Comparison of ENCODE assay signal across 25 mouse cellular contexts in the genomic region with DNA sequence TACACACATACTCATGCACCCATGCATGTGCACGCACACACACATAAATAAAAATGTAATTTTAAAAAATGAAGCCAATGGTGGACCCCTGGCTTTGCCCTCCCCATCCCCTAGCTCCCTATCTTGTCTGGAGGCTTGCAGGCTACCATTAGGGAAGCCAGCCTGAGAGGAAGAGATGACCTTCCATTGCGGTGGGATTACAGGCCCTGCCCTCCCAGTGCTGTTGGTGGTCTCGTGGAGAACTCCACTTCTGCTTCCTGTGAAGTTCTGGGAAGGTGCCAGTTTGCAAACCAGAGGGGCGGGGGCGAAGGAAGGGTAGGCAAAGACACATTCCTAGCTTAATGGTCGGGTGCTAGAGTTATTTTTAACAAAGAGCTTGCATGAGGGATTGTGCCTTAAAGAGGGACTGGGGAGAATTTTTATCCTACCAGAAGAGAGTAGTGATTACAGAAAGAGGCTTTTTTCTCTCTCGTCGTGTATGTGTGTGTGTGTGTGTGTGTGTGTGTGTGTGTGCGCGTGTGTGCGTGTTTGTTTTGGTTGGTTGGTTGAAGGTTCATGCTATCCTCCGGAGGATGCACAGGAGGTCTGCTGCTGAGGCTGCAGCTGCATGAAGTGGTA. TPM values are rescaled to one million over a fixed set of nuclear protein-coding genes. Genes with fewer than 3 reads are reported as not detected.
DNase-seq lines count a peak whose midpoint lies in the region; ATAC-seq lines count a peak whose summit lies in the region.
"Had no signal": no experiment of that assay in that cellular context is flagged by ENCODE, and none has a peak within 500 bp of the region (broad histone marks: within the 10 kb centered on the region; RNA-seq: fewer than 3 reads in every experiment).

No protein-coding gene starts in this region.

- peaks cover 18% of the 10 kb centered on the region for H3K4me1 ChIP-seq in heart, embryonic 16.5 days (ENCODE audit: control insufficient read depth, insufficient read depth, low read length)
- H3K4me1 ChIP-seq in embryonic facial prominence, embryonic 15.5 days = peaks cover 6% of the 10 kb centered on the region; the same call in 1 of the 2 replicates
- no peaks in the 10 kb centered on the region for H3K4me1 ChIP-seq in midbrain, embryonic 11.5 days (ENCODE audit: control insufficient read depth, insufficient read depth, low read length)
- H3K4me1 ChIP-seq: liver, embryonic 13.5 days had no signal

- ATAC-seq in heart, embryonic 16.5 days (replicated peaks; ENCODE audit: extremely low read depth, insufficient read depth, low FRiP score) = peak; percentile 67
- 0 out of 2 replicates have a peak, but pooled peaks have one; percentile 21 for ATAC-seq in embryonic facial prominence, embryonic 15.5 days (ENCODE audit: insufficient number of reproducible peaks, low FRiP score, low TSS enrichment, low read depth)
- ATAC-seq in midbrain, embryonic 11.5 days (ENCODE audit: low FRiP score) = no peak
- ATAC-seq: activated CD4-positive, CD25-positive, alpha-beta regulatory T cell, adult 4 months; CD4-positive, CD25-positive, alpha-beta regulatory T cell, adult 4 months; forebrain, postnatal 0 days; hindbrain, embryonic 16.5 days; midbrain, embryonic 16.5 days; Patski had no signal

- peak overlapping the region; percentile 63 for H3K27ac ChIP-seq in heart, embryonic 16.5 days (ENCODE audit: low read length)
- no peak overlapping the region for H3K27ac ChIP-seq in embryonic facial prominence, embryonic 15.5 days (replicated peaks)
- H3K27ac ChIP-seq in midbrain, embryonic 11.5 days (ENCODE audit: low read depth, low read length) = no peak overlapping the region
- H3K27ac ChIP-seq: forebrain, embryonic 10.5 days; gastrocnemius, adult 2 months; limb, embryonic 13.5 days; liver, embryonic 13.5 days; lung, embryonic 15.5 days; neural tube, embryonic 15.5 days had no signal

- peak; percentile 36 to 69 for DNase-seq in frontal cortex, adult 2 months (ENCODE audit: extremely low spot score in 1 of 2, low spot score in 1 of 2)
- no peak for DNase-seq in frontal cortex, postnatal 14 days (ENCODE audit: low spot score in 2 of 2)
- no peak for DNase-seq in heart, postnatal 4 days
- peak; percentile 53 to 59 for DNase-seq in left cerebral cortex, postnatal 14 days (ENCODE audit: low spot score in 2 of 2)
- no peak for DNase-seq in left cerebral cortex, postnatal 4 days
- DNase-seq in midbrain, embryonic 11.5 days (ENCODE audit: low spot score, missing footprints) = no peak
- DNase-seq: adrenal gland, postnatal 14 days; cerebellum, adult 11 months; cerebellum, postnatal 10 days; forebrain, postnatal 0 days; gastrocnemius, adult 2 months; kidney, adult 11 months; kidney, postnatal 25 days; liver, embryonic 13.5 days had no signal

- no peaks in the 10 kb centered on the region for H3K9me3 ChIP-seq in heart, embryonic 16.5 days (replicated peaks; ENCODE audit: control insufficient read depth, low read length)
- H3K9me3 ChIP-seq in embryonic facial prominence, embryonic 15.5 days (replicated peaks) = no peaks in the 10 kb centered on the region
- H3K9me3 ChIP-seq in midbrain, embryonic 11.5 days (ENCODE audit: control insufficient read depth, low read length) = no peaks in the 10 kb centered on the region
- H3K9me3 ChIP-seq: forebrain, embryonic 10.5 days; limb, embryonic 13.5 days; liver, embryonic 13.5 days; lung, embryonic 15.5 days; neural tube, embryonic 15.5 days had no signal

- H3K9ac ChIP-seq in heart, embryonic 16.5 days (ENCODE audit: low read length) = no peak overlapping the region
- H3K9ac ChIP-seq in embryonic facial prominence, embryonic 15.5 days = no peak overlapping the region
- H3K9ac ChIP-seq in midbrain, embryonic 11.5 days (ENCODE audit: low read length) = no peak overlapping the region
- H3K9ac ChIP-seq: forebrain, postnatal 0 days; limb, embryonic 13.5 days; liver, embryonic 13.5 days; lung, embryonic 15.5 days; neural tube, embryonic 15.5 days had no signal

- no peak overlapping the region for H3K4me3 ChIP-seq in heart, embryonic 16.5 days (ENCODE audit: low read length)
- H3K4me3 ChIP-seq in embryonic facial prominence, embryonic 15.5 days (replicated peaks) = no peak overlapping the region
- H3K4me3 ChIP-seq in midbrain, embryonic 11.5 days (ENCODE audit: low read depth, low read length) = no peak overlapping the region
- H3K4me3 ChIP-seq: forebrain, embryonic 10.5 days; gastrocnemius, adult 2 months; limb, embryonic 13.5 days; liver, embryonic 13.5 days; lung, embryonic 15.5 days; neural tube, embryonic 15.5 days had no signal

- no peaks in the 10 kb centered on the region for H3K27me3 ChIP-seq in heart, embryonic 16.5 days (ENCODE audit: control insufficient read depth, insufficient read depth, low read length)
- H3K27me3 ChIP-seq in embryonic facial prominence, embryonic 15.5 days = no peaks in the 10 kb centered on the region
- H3K27me3 ChIP-seq in midbrain, embryonic 11.5 days (ENCODE audit: control insufficient read depth, insufficient read depth, low read length) = no peaks in the 10 kb centered on the region
- H3K27me3 ChIP-seq: limb, embryonic 13.5 days; liver, embryonic 13.5 days; neural tube, embryonic 15.5 days had no signal

- 42% methylated on average over 12 of the region's 12 CpGs for WGBS in heart, embryonic 16.5 days
- WGBS in embryonic facial prominence, embryonic 15.5 days = 52% methylated on average over 12 of the region's 12 CpGs
- WGBS in midbrain, embryonic 11.5 days = 83% methylated on average over 12 of the region's 12 CpGs

- no peaks in the 10 kb centered on the region for H3K36me3 ChIP-seq in heart, embryonic 16.5 days (ENCODE audit: control insufficient read depth, insufficient read depth)
- no peaks in the 10 kb centered on the region for H3K36me3 ChIP-seq in embryonic facial prominence, embryonic 15.5 days
- no peaks in the 10 kb centered on the region for H3K36me3 ChIP-seq in midbrain, embryonic 11.5 days (ENCODE audit: control insufficient read depth, insufficient read depth, low read length)
- H3K36me3 ChIP-seq: forebrain, embryonic 10.5 days; limb, embryonic 13.5 days; liver, embryonic 13.5 days; lung, embryonic 15.5 days; neural tube, embryonic 15.5 days had no signal

- peak overlapping the region; percentile 1; the same call in 1 of the 2 replicates for H3K4me2 ChIP-seq in heart, embryonic 16.5 days (ENCODE audit: low read depth, low read length)
- no peak overlapping the region for H3K4me2 ChIP-seq in embryonic facial prominence, embryonic 15.5 days (replicated peaks)
- no peak overlapping the region for H3K4me2 ChIP-seq in midbrain, embryonic 11.5 days
- H3K4me2 ChIP-seq: limb, embryonic 13.5 days; liver, embryonic 13.5 days; lung, embryonic 15.5 days; neural tube, embryonic 15.5 days had no signal

- intact Hi-C loops in left cerebral cortex, postnatal 14 days (cut with DNase I) = no loop called here
- intact Hi-C loops in left cerebral cortex, postnatal 4 days (cut with DNase I) = no loop called here

RNA-seq across cellular contexts. Expression of a gene that starts 50.5 kb away (rescaled TPM):
- polyA plus RNA-seq in frontal cortex, adult 2 months (2012; rRNA removed) = 1.9 and 2.2 TPM in 2 replicates
- 2.6 and 3.1 TPM in 2 replicates for polyA plus RNA-seq in heart, embryonic 16.5 days (2015; fragmentation: Nextera tagmentation; extraction: Ambion mirVana)
- 1 to 10 TPM; 6.2 to 6.5 TPM for total RNA-seq in heart, postnatal 4 days (2021)
- total RNA-seq in left cerebral cortex, postnatal 14 days (2021) = 1 to 10 TPM; 2.1 to 2.9 TPM
- under 1 TPM; 0.28 to 0.38 TPM for total RNA-seq in left cerebral cortex, postnatal 4 days (2021)
- polyA plus RNA-seq in embryonic facial prominence, embryonic 15.5 days (2015; fragmentation: Nextera tagmentation; extraction: Ambion mirVana) = 2.8 and 3.4 TPM in 2 replicates
- 0.07 and 0.15 TPM in 2 replicates for polyA plus RNA-seq in midbrain, embryonic 11.5 days (2014; fragmentation: Nextera tagmentation; extraction: Ambion mirVana)

Comparison
In these comparisons a context has a peak if more than half of its experiments do, and no peak if none do; other contexts are left out.
1. DNase-seq: peak in frontal cortex, adult 2 months (2 of 2) and left cerebral cortex, postnatal 14 days (2 of 2); none in frontal cortex, postnatal 14 days (0 of 2), heart, postnatal 4 days (single experiment), left cerebral cortex, postnatal 4 days (single experiment) and midbrain, embryonic 11.5 days (single experiment).